Mouse (Mus musculus) stomach, embryonic 14.5 days (tissue): Measurements from ENCODE around the gene Prcd. TPM values are rescaled to one million over a fixed set of nuclear protein-coding genes. Genes with fewer than 3 reads are reported as not detected.

Experiments used
- ATAC-seq: fragments of 200-750 bp; cut with Nextera tagmentation; 2 replicates; pipeline ENCODE4 v1.8.0; 2017; ENCODE audit warnings: low read depth, moderate TSS enrichment; ENCODE audit not compliant: insufficient number of reproducible peaks, insufficient read depth, low FRiP score
- H3K27ac ChIP-seq: fragments of 300-500 bp; sonication (generic); 2 replicates; pipeline ENCODE4 v1.5.1; 2014; ENCODE audit warnings: mild to moderate bottlenecking, low read length, moderate library complexity, mixed read lengths
- H3K27me3 ChIP-seq: fragments of 300-500 bp; sonication (generic); 2 replicates; pipeline ENCODE4 v1.6.1; 2014; ENCODE audit warnings: low read length, control low read depth, mixed read lengths; ENCODE audit not compliant: control insufficient read depth, insufficient read depth
- H3K36me3 ChIP-seq: fragments of 300-500 bp; sonication (generic); 2 replicates; pipeline ENCODE4 v1.6.1; 2014; ENCODE audit warnings: mild to moderate bottlenecking, control low read depth, low read length, moderate library complexity, mixed read lengths; ENCODE audit not compliant: control insufficient read depth, insufficient read depth
- H3K4me1 ChIP-seq: fragments of 300-500 bp; sonication (generic); 2 replicates; pipeline ENCODE4 v1.6.1; 2014; ENCODE audit warnings: low read length, control low read depth, mixed read lengths; ENCODE audit not compliant: control insufficient read depth, insufficient read depth
- H3K4me2 ChIP-seq: fragments of 300-500 bp; sonication (generic); replicated peaks from 2 replicates; pipeline ENCODE4 v1.6.1; 2014; ENCODE audit warnings: low read depth, low read length, control low read depth
- H3K4me3 ChIP-seq: fragments of 300-500 bp; sonication (generic); 2 replicates; pipeline ENCODE4 v1.5.1; 2014; ENCODE audit warnings: low read depth, low read length, control low read depth
- H3K9ac ChIP-seq: fragments of 300-500 bp; sonication (generic); replicated peaks from 2 replicates; pipeline ENCODE4 v1.6.1; 2014; ENCODE audit warnings: low read depth, mild to moderate bottlenecking, control low read depth, low read length, moderate library complexity, mixed read lengths
- H3K9me3 ChIP-seq: fragments of 300-500 bp; sonication (generic); 2 replicates; pipeline ENCODE4 v1.6.1; 2016; ENCODE audit warnings: low read depth, low read length, control low read depth; ENCODE audit not compliant: control insufficient read depth
- WGBS: fragments of 180-500 bp; shearing (Covaris S2); extraction: QIAGEN DNeasy Blood & Tissue Kit; methylation state at CpG from one replicate; pipeline ENCODE4 v1.1.7; 2014; 5-methylcytosine and 5-hydroxymethylcytosine counted together
- polyA plus RNA-seq: library from polyadenylated mRNA; unstranded; fragments of >200 nt; fragmentation: Nextera tagmentation; extraction: Ambion mirVana; gene quantifications from 2 replicates; pipeline ENCODE4 v1.2.1, GENCODE M21; 2014

The Prcd gene
- polyA plus RNA-seq, 1 experiment from 2014 or later = 1.2 TPM

DNA sequence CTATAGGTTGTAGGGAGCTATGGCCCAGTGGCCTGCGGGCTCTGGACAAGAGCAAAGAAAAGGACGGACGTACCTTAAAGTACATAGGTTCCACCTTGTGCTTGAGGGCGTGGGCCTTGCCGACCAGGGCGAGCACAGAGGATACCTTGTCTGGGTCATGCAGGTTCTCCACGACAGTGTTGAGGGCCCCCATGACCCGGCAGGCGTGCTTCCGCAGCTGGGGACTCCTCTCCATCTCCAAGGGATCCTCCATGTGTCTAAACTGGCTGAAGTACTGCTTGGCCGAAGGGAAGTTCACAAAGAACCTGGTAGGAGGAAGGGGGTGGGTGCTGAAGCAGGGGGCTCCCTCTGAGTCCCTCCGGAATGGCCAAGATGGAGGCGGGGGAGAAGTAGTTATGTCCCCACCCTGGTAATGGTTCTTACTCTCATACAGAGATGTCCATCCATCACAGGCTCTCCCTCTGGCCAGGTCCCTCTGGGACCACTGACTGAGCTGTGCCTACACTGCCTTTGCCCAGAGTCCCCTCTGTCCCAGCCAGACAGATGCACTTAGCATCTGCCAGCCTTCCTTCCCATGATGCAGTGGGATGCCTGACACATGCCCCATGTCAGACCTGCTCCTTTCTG lies 3.5 kb upstream of the Prcd start:
- Histone ChIP-seq H3K9ac (no peak overlapping the region), H3K4me1 (peaks cover 44% of the 10 kb centered on the region), H3K4me3 (no peak overlapping the region), H3K27me3 (no peaks in the 10 kb centered on the region), H3K4me2 (no peak overlapping the region), H3K36me3 (no peaks in the 10 kb centered on the region), H3K9me3 (no peaks in the 10 kb centered on the region), H3K27ac (no peak overlapping the region)
- ATAC-seq = no peak
- 90% methylated on average over 13 of the region's 13 CpGs for WGBS

GRCm38 (mm10) chr11:116650811-116651210 lies 2.5 kb upstream of the Prcd start:
- peaks cover 39% of the 10 kb centered on the region for H3K4me1 ChIP-seq
- H3K27ac ChIP-seq = no peak overlapping the region
- no peak overlapping the region for H3K9ac ChIP-seq
- no peaks in the 10 kb centered on the region for H3K9me3 ChIP-seq
- 88% methylated on average over 8 of the region's 8 CpGs for WGBS
- no peaks in the 10 kb centered on the region for H3K36me3 ChIP-seq
- ATAC-seq = no peak
- no peaks in the 10 kb centered on the region for H3K27me3 ChIP-seq
- no peak overlapping the region for H3K4me3 ChIP-seq
- H3K4me2 ChIP-seq = no peak overlapping the region

GRCm38 (mm10) chr11:116651339-116651738 lies 2.0 kb upstream of the Prcd start:
- H3K4me1 ChIP-seq = peaks cover 36% of the 10 kb centered on the region

GRCm38 (mm10) chr11:116652330-116653098 lies 820 bp upstream of the Prcd start:
- Histone ChIP-seq H3K27me3 (no peaks in the 10 kb centered on the region), H3K4me1 (peaks cover 34% of the 10 kb centered on the region), H3K4me2 (peak overlapping the region; percentile 91), H3K4me3 (peak overlapping the region; percentile 53), H3K36me3 (no peaks in the 10 kb centered on the region), H3K27ac (no peak overlapping the region), H3K9ac (no peak overlapping the region), H3K9me3 (no peaks in the 10 kb centered on the region)
- no peak for ATAC-seq
- WGBS = 64% methylated on average over 25 of the region's 25 CpGs

More at GRCm38 (mm10) chr11:116651339-116651738, 2.0 kb upstream of the Prcd start:
- 83% methylated on average over 8 of the region's 8 CpGs for WGBS
- Histone ChIP-seq H3K4me2 (no peak overlapping the region), H3K4me3 (no peak overlapping the region), H3K36me3 (no peaks in the 10 kb centered on the region), H3K9me3 (no peaks in the 10 kb centered on the region), H3K27ac (no peak overlapping the region), H3K9ac (no peak overlapping the region), H3K27me3 (no peaks in the 10 kb centered on the region)
- no peak for ATAC-seq

DNA sequence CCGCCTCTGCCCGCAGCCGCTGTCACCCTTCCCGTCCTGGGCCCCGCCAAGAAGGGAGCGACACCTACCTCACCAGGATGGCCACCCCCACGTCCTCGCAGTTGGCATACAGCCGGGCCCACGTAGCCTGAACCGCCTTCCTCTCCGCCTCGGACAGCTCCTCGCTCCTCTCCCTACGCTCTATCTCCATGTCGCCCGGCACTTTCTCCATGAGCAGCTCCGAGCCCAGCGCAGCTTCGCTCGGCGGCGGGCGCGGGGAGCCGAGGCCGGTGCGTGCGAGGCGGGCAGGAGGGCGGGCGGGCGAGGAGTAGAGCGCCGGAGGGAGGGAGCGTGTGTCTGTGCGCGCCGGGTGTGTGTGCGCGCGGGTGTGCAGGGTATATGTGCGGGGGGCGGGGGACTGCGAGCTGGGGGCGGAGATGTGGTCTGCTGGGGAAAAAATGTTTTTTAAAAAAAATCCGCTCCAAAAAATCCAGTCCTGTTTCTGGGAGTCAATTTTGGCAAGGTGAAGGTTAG lies 431 bp downstream of the Prcd start:
- H3K9me3 ChIP-seq = no peaks in the 10 kb centered on the region
- no peak for ATAC-seq
- peak overlapping the region; percentile 28; the same call in 1 of the 2 replicates for H3K9ac ChIP-seq
- peaks cover 24% of the 10 kb centered on the region; the same call in 1 of the 2 replicates for H3K4me1 ChIP-seq
- H3K4me3 ChIP-seq = peak overlapping the region; percentile 53
- H3K27me3 ChIP-seq = no peaks in the 10 kb centered on the region
- peak overlapping the region; percentile 91 for H3K4me2 ChIP-seq
- under 1% methylated on average over 46 of the region's 47 CpGs for whole genome bisulfite sequencing
- H3K36me3 ChIP-seq = no peaks in the 10 kb centered on the region
- no peak overlapping the region for H3K27ac ChIP-seq

DNA sequence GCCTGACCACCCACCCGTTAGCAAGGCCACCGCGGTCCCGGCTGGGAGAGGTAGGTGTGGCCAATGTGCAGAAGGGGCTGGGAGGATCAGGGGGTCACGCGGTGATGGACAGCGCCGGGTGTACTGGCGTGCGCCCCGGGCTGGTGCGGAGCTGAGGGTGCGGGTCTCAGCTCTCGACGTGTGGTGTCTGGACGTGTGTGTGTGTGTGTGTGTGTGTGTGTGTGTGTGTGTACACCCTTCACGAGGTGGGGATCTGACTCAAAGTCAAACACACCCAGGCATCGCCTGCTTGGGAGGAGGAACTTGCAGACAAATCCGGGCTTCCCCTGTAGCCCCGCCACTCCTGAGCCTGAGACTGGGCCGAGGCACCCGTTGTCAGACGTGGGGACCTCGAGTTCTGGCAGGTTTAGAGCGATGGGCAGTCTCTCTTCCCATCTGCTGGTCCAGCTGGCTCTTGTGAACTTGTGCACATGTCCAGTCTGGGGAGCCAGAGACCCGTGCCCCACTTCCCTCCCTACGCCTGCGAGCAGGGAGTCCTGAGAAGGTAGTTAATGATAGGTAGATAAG lies 1.0 kb downstream of the Prcd start, which contains the start of gene Cygb:
Gene Cygb, minus strand, starts transcription at position 59 of the 567 bp plus-strand sequence.
- peak within 1 kb of the TSS; percentile 28; the same call in 1 of the 2 replicates for H3K9ac ChIP-seq
- H3K27me3 ChIP-seq = no peaks in the 10 kb centered on the region
- ATAC-seq = no peak
- H3K9me3 ChIP-seq = no peaks in the 10 kb centered on the region
- peaks cover 18% of the 10 kb centered on the region; the same call in 1 of the 2 replicates for H3K4me1 ChIP-seq
- no peak within 1 kb of the TSS for H3K27ac ChIP-seq
- H3K36me3 ChIP-seq = no peaks in the 10 kb centered on the region
- H3K4me2 ChIP-seq = peak within 1 kb of the TSS; percentile 91
- WGBS = 4% methylated on average over 28 of the region's 28 CpGs
- H3K4me3 ChIP-seq = peak within 1 kb of the TSS; percentile 53

- ATAC-seq = no peak
- WGBS = 65% methylated on average over 16 of the region's 16 CpGs
- H3K27me3 ChIP-seq = no peaks in the 10 kb centered on the region
- H3K4me1 ChIP-seq = peaks cover 25% of the 10 kb centered on the region; the same call in 1 of the 2 replicates
- H3K27ac ChIP-seq = no peak overlapping the region
- no peak overlapping the region for H3K4me2 ChIP-seq
- no peaks in the 10 kb centered on the region for H3K36me3 ChIP-seq
- no peak overlapping the region for H3K9ac ChIP-seq
- no peaks in the 10 kb centered on the region for H3K9me3 ChIP-seq
- no peak overlapping the region for H3K4me3 ChIP-seq
Measured at GRCm38 (mm10) chr11:116656348-116657191, 3.2 kb downstream of the Prcd start.
